Mouse (Mus musculus) cerebellum, adult 2 months (tissue): ENCODE results near the gene Gtf2a2.

Experiments
- CTCF ChIP-seq: fragments of 200-500 bp; IDR thresholded peaks from 2 replicates; pipeline ENCODE4 v1.5.1; 2011; ENCODE audit warnings: low read depth, mild to moderate bottlenecking, control low read depth, low read length, moderate library complexity, borderline replicate concordance; ENCODE audit not compliant: insufficient read depth
- POLR2A ChIP-seq: fragments of 200-500 bp; IDR thresholded peaks from 2 replicates; pipeline ENCODE4 v1.6.1; 2011; ENCODE audit warnings: low read length, control low read depth, borderline replicate concordance; ENCODE audit not compliant: insufficient read depth

DNA sequence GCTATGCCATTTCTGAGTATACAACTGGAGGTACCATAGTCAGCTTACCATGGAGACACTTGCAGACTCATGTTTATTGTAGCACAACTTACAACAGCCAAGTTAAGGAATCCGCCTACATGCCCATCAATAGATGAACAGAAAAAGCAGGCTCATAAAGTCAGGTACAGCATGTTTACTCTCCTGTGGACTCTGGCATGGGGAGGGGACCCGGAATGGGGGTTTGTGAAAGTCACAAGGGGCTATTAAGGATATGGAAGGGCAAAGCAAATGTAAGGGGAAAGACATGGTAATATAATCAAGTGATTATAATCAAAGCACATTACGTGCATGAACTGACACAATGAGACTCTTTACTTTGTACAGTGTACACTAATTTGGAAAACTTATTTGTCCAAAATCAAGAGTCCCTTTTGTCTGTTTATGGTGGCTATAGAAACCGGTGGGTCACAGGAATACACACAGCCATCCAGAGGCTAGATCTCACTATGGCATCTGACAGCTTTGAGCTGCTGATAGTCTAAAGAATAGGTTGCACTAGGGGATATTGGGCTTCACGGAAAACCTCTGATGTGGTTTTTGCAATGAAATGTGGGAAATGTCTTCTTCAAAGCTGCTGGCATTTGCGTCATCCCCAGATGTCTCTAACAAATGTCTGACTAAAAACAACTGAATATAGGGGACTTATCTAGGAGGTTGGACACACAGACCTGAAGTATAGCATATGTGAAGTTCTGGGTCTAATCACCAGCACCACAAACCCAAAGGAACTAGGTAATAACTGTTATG is 27.4 kb downstream of the Gtf2a2 start:
- TF ChIP-seq POLR2A (no peak), CTCF (no peak)
